Mouse (Mus musculus): ENCODE data around the gene Skil.

Gene Skil

DNA sequence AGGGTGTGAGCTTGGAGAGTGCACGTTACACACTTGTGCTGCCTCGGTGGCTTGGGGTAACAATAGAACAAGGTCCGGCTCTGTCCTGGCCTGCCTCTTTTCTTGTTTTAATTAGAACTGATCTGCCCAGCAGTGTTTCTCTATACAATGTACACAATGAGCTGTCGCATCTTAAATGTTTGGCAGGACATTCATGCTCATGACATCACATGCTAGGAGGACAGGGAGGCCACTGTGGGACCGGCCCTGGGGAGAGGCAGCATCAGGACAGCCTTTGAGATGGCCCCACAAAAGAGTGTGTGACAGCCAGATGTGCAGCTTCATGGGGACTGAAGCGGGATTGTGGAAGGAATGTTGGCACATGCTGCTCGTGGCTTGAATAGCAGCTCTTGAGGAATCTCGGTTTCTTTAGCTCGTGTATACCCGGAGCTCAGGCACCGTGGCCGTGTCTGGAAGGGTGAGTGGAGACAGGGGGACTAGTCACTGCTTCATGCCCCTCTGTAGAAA is 71.6 kb downstream of the Skil start:
- intact Hi-C loops (cut with DNase I) = no loop called here
